Mouse (Mus musculus): ENCODE data around the gene Slirp. TPM values are rescaled to one million over a fixed set of nuclear protein-coding genes. Genes with fewer than 3 reads are reported as not detected.

Gene Slirp
- polyA plus RNA-seq (2016; fragmentation: Nextera tagmentation; extraction: Ambion mirVana): 311 and 324 TPM in 2 replicates

GRCm38 (mm10) chr12:87443700-87444122 lies at the start of gene Slirp, which contains the start of gene Alkbh1:
Slirp (plus strand) TSS chr12:87443896.
Alkbh1 (minus strand) TSS chr12:87444017.
- DNase-seq (ENCODE audit: low spot score): peak; percentile 92
- Histone ChIP-seq H3K36me3 (replicated peaks) (peaks cover 60% of the 10 kb centered on the region), H3K27ac (replicated peaks) (peak within 1 kb of the TSS; percentile 96), H3K4me3 (peak within 1 kb of the TSS; percentile 73), H3K27me3 (replicated peaks; ENCODE audit: low read depth, poor library complexity, severe bottlenecking) (no peaks in the 10 kb centered on the region), H3K4me1 (peaks cover 15% of the 10 kb centered on the region), H3K9me3 (no peaks in the 10 kb centered on the region)
- under 1% methylated on average over 28 of the region's 28 CpGs for WGBS

- H3K4me3 ChIP-seq: no peak overlapping the region
- H3K27ac ChIP-seq (replicated peaks): no peak overlapping the region
- no peaks in the 10 kb centered on the region for H3K4me1 ChIP-seq
- H3K27me3 ChIP-seq (replicated peaks; ENCODE audit: low read depth, poor library complexity, severe bottlenecking): no peaks in the 10 kb centered on the region
- DNase-seq (ENCODE audit: low spot score): no peak
- no peaks in the 10 kb centered on the region for H3K9me3 ChIP-seq
- WGBS: 91% methylated on average over 6 of the region's 6 CpGs
- no peaks in the 10 kb centered on the region for H3K36me3 ChIP-seq (replicated peaks)
Measured at GRCm38 (mm10) chr12:87394316-87394715, 49.4 kb upstream of the Slirp start.

GRCm38 (mm10) chr12:87397126-87397525 lies 46.6 kb upstream of the Slirp start:
- DNase-seq (ENCODE audit: low spot score): no peak
- Histone ChIP-seq H3K27ac (replicated peaks) (no peak overlapping the region), H3K27me3 (replicated peaks; ENCODE audit: low read depth, poor library complexity, severe bottlenecking) (no peaks in the 10 kb centered on the region), H3K36me3 (replicated peaks) (no peaks in the 10 kb centered on the region), H3K9me3 (no peaks in the 10 kb centered on the region), H3K4me1 (no peaks in the 10 kb centered on the region), H3K4me3 (no peak overlapping the region)
- WGBS: 72% methylated on average over 4 of the region's 4 CpGs

- no peak overlapping the region for H3K27ac ChIP-seq (replicated peaks)
- no peak overlapping the region for H3K4me3 ChIP-seq
- no peaks in the 10 kb centered on the region for H3K4me1 ChIP-seq
- no peak for DNase-seq (ENCODE audit: low spot score)
- H3K36me3 ChIP-seq (replicated peaks): no peaks in the 10 kb centered on the region
- H3K9me3 ChIP-seq: no peaks in the 10 kb centered on the region
- WGBS: 70% methylated on average over 4 of the region's 4 CpGs
- H3K27me3 ChIP-seq (replicated peaks; ENCODE audit: low read depth, poor library complexity, severe bottlenecking): no peaks in the 10 kb centered on the region
Measured at GRCm38 (mm10) chr12:87397811-87398417, 45.8 kb upstream of the Slirp start.

- Histone ChIP-seq H3K4me1 (no peaks in the 10 kb centered on the region), H3K27me3 (replicated peaks; ENCODE audit: low read depth, poor library complexity, severe bottlenecking) (no peaks in the 10 kb centered on the region), H3K27ac (replicated peaks) (no peak overlapping the region), H3K4me3 (no peak overlapping the region), H3K36me3 (replicated peaks) (no peaks in the 10 kb centered on the region), H3K9me3 (no peaks in the 10 kb centered on the region)
- 82% methylated on average over 10 of the region's 10 CpGs for WGBS
- no peak for DNase-seq (ENCODE audit: low spot score)
Measured at GRCm38 (mm10) chr12:87399119-87399819, 44.4 kb upstream of the Slirp start.

GRCm38 (mm10) chr12:87401883-87402282 lies 41.8 kb upstream of the Slirp start:
- 67% methylated on average over 6 of the region's 6 CpGs for WGBS
- Histone ChIP-seq H3K27ac (replicated peaks) (no peak overlapping the region), H3K4me3 (no peak overlapping the region), H3K36me3 (replicated peaks) (no peaks in the 10 kb centered on the region), H3K4me1 (no peaks in the 10 kb centered on the region), H3K27me3 (replicated peaks; ENCODE audit: low read depth, poor library complexity, severe bottlenecking) (no peaks in the 10 kb centered on the region), H3K9me3 (no peaks in the 10 kb centered on the region)
- no peak for DNase-seq (ENCODE audit: low spot score)

- H3K27ac ChIP-seq (replicated peaks): no peak overlapping the region
- no peak for DNase-seq (ENCODE audit: low spot score)
- H3K9me3 ChIP-seq: no peaks in the 10 kb centered on the region
- H3K4me1 ChIP-seq: peaks cover 10% of the 10 kb centered on the region
- no peaks in the 10 kb centered on the region for H3K27me3 ChIP-seq (replicated peaks; ENCODE audit: low read depth, poor library complexity, severe bottlenecking)
- H3K36me3 ChIP-seq (replicated peaks): no peaks in the 10 kb centered on the region
- WGBS: 88% methylated on average over 4 of the region's 4 CpGs
- H3K4me3 ChIP-seq: no peak overlapping the region
Measured at GRCm38 (mm10) chr12:87405165-87405564, 38.5 kb upstream of the Slirp start.

GRCm38 (mm10) chr12:87405721-87406120 lies 38.0 kb upstream of the Slirp start:
- H3K4me1 ChIP-seq: peaks cover 10% of the 10 kb centered on the region
- H3K4me3 ChIP-seq: no peak overlapping the region
- no peak overlapping the region for H3K27ac ChIP-seq (replicated peaks)
- 82% methylated on average over 3 of the region's 3 CpGs for WGBS
- no peaks in the 10 kb centered on the region for H3K27me3 ChIP-seq (replicated peaks; ENCODE audit: low read depth, poor library complexity, severe bottlenecking)
- DNase-seq (ENCODE audit: low spot score): no peak
- no peaks in the 10 kb centered on the region for H3K36me3 ChIP-seq (replicated peaks)
- no peaks in the 10 kb centered on the region for H3K9me3 ChIP-seq

GRCm38 (mm10) chr12:87407869-87408605 lies 35.7 kb upstream of the Slirp start:
- DNase-seq (ENCODE audit: low spot score): peak; percentile 44
- 41% methylated on average over 21 of the region's 21 CpGs for WGBS
- Histone ChIP-seq H3K4me1 (peaks cover 14% of the 10 kb centered on the region), H3K9me3 (no peaks in the 10 kb centered on the region), H3K27ac (replicated peaks) (peak overlapping the region; percentile 63), H3K27me3 (replicated peaks; ENCODE audit: low read depth, poor library complexity, severe bottlenecking) (no peaks in the 10 kb centered on the region), H3K36me3 (replicated peaks) (no peaks in the 10 kb centered on the region), H3K4me3 (peak overlapping the region; percentile 21; the same call in 1 of the 2 replicates)

GRCm38 (mm10) chr12:87409123-87409522 lies 34.6 kb upstream of the Slirp start:
- no peaks in the 10 kb centered on the region for H3K9me3 ChIP-seq
- H3K27me3 ChIP-seq (replicated peaks; ENCODE audit: low read depth, poor library complexity, severe bottlenecking): no peaks in the 10 kb centered on the region
- WGBS: 77% methylated on average over 4 of the region's 4 CpGs
- no peak overlapping the region for H3K4me3 ChIP-seq
- DNase-seq (ENCODE audit: low spot score): no peak
- H3K36me3 ChIP-seq (replicated peaks): no peaks in the 10 kb centered on the region
- peaks cover 14% of the 10 kb centered on the region for H3K4me1 ChIP-seq
- no peak overlapping the region for H3K27ac ChIP-seq (replicated peaks)

GRCm38 (mm10) chr12:87410999-87411398 lies 32.7 kb upstream of the Slirp start:
- Histone ChIP-seq H3K9me3 (no peaks in the 10 kb centered on the region), H3K27ac (replicated peaks) (no peak overlapping the region), H3K27me3 (replicated peaks; ENCODE audit: low read depth, poor library complexity, severe bottlenecking) (no peaks in the 10 kb centered on the region), H3K36me3 (replicated peaks) (no peaks in the 10 kb centered on the region), H3K4me1 (peaks cover 14% of the 10 kb centered on the region), H3K4me3 (no peak overlapping the region)
- no peak for DNase-seq (ENCODE audit: low spot score)
- 56% methylated on average over 7 of the region's 7 CpGs for WGBS

GRCm38 (mm10) chr12:87413179-87413790 lies 30.4 kb upstream of the Slirp start:
- H3K9me3 ChIP-seq: no peaks in the 10 kb centered on the region
- peak; percentile 69 for DNase-seq (ENCODE audit: low spot score)
- H3K27ac ChIP-seq (replicated peaks): no peak overlapping the region
- H3K4me3 ChIP-seq: no peak overlapping the region
- no peaks in the 10 kb centered on the region for H3K27me3 ChIP-seq (replicated peaks; ENCODE audit: low read depth, poor library complexity, severe bottlenecking)
- peaks cover 5% of the 10 kb centered on the region; the same call in 1 of the 2 replicates for H3K4me1 ChIP-seq
- 22% methylated on average over 4 of the region's 4 CpGs for WGBS
- H3K36me3 ChIP-seq (replicated peaks): no peaks in the 10 kb centered on the region
